Mouse (Mus musculus) myocyte (in vitro differentiated cells): ENCODE data around the gene Trappc6b. TPM values are rescaled to one million over a fixed set of nuclear protein-coding genes. Genes with fewer than 3 reads are reported as not detected.

ENCODE experiments used
- H3K27me3 ChIP-seq: one replicate; pipeline ENCODE4 v1.6.1; 2011; ENCODE audit not compliant: control insufficient read depth, insufficient read depth, insufficient read length
- H3K36me3 ChIP-seq: one replicate; pipeline ENCODE4 v1.6.1; 2011; ENCODE audit not compliant: control insufficient read depth, insufficient read depth
- H3K4me2 ChIP-seq: one replicate; pipeline ENCODE4 v1.6.1; 2011; ENCODE audit warnings: low read depth, control low read depth
- H3K4me3 ChIP-seq: one replicate; pipeline ENCODE4 v1.5.1; 2011; ENCODE audit warnings: mild to moderate bottlenecking, control low read depth, moderate library complexity
- H3K79me2 ChIP-seq: one replicate; pipeline ENCODE4 v1.6.1; 2011; ENCODE audit not compliant: control insufficient read depth, insufficient read depth
- H3ac ChIP-seq: one replicate; pipeline ENCODE4 v1.6.1; 2011; ENCODE audit not compliant: control insufficient read depth, insufficient read length
- CEBPB ChIP-seq: IDR thresholded peaks from 2 replicates; pipeline ENCODE4 v1.6.1; 2011; ENCODE audit warnings: mild to moderate bottlenecking, moderate library complexity; ENCODE audit not compliant: poor library complexity, insufficient read depth, severe bottlenecking
- E2F4 ChIP-seq: IDR thresholded peaks from one replicate; pipeline ENCODE4 v1.6.1; 2011; ENCODE audit warnings: mild to moderate bottlenecking, control low read depth, moderate library complexity; ENCODE audit not compliant: insufficient read depth
- MAX ChIP-seq: IDR thresholded peaks from one replicate; pipeline ENCODE4 v1.6.1; 2011; ENCODE audit warnings: low read depth, mild to moderate bottlenecking, control low read depth
- MYOD1 ChIP-seq, 3 experiments: IDR thresholded peaks; one replicate each; pipeline ENCODE4 v1.6.1; 2011; ENCODE audit warnings: control low read depth in 2 of 3, low read depth in 2 of 3, mild to moderate bottlenecking in 2 of 3, moderate library complexity in 1 of 3; ENCODE audit not compliant: insufficient read length in 2 of 3, control insufficient read depth in 1 of 3
- MYOG ChIP-seq, 3 experiments: IDR thresholded peaks; one replicate each; pipeline ENCODE4 v1.6.1; 2011; ENCODE audit warnings: control low read depth in 2 of 3, low read depth in 2 of 3, mild to moderate bottlenecking in 2 of 3; ENCODE audit not compliant: insufficient read length in 2 of 3, control insufficient read depth in 1 of 3, insufficient read depth in 1 of 3
- POLR2A ChIP-seq: IDR thresholded peaks from one replicate; pipeline ENCODE4 v1.6.1; 2011; ENCODE audit warnings: low read depth, mild to moderate bottlenecking, control low read depth, moderate library complexity; ENCODE audit not compliant: insufficient read length
- POLR2AphosphoS2 ChIP-seq: IDR thresholded peaks from one replicate; pipeline ENCODE4 v1.6.1; 2011; ENCODE audit warnings: low read depth, control low read depth; ENCODE audit not compliant: insufficient read length
- REST ChIP-seq: IDR thresholded peaks from one replicate; pipeline ENCODE4 v1.6.1; 2011; ENCODE audit warnings: mild to moderate bottlenecking, control low read depth, moderate library complexity; ENCODE audit not compliant: insufficient read depth, insufficient read length
- SRF ChIP-seq: IDR thresholded peaks from one replicate; pipeline ENCODE4 v1.6.1; 2011; ENCODE audit warnings: low read depth; ENCODE audit not compliant: control insufficient read depth, insufficient read length
- TCF12 ChIP-seq: IDR thresholded peaks from one replicate; pipeline ENCODE4 v1.6.1; 2011; ENCODE audit warnings: mild to moderate bottlenecking, control low read depth; ENCODE audit not compliant: poor library complexity, insufficient read depth, severe bottlenecking
- TCF3 ChIP-seq: IDR thresholded peaks from one replicate; pipeline ENCODE4 v1.6.1; 2011; ENCODE audit warnings: low read depth, control low read depth; ENCODE audit not compliant: insufficient read length
- USF1 ChIP-seq: IDR thresholded peaks from one replicate; pipeline ENCODE4 v1.6.1; 2011; ENCODE audit warnings: low read depth, mild to moderate bottlenecking, control low read depth, moderate library complexity
- polyA plus RNA-seq: library from polyadenylated mRNA; unstranded; fragments of >200 nt; fragmentation: generic; extraction: Trizol; gene quantifications from one replicate; pipeline ENCODE4 v1.2.1, GENCODE M21; 2012; ENCODE audit warnings: missing spikeins

Gene Trappc6b
- polyA plus RNA-seq, 1 experiment, result 52.0 TPM

DNA sequence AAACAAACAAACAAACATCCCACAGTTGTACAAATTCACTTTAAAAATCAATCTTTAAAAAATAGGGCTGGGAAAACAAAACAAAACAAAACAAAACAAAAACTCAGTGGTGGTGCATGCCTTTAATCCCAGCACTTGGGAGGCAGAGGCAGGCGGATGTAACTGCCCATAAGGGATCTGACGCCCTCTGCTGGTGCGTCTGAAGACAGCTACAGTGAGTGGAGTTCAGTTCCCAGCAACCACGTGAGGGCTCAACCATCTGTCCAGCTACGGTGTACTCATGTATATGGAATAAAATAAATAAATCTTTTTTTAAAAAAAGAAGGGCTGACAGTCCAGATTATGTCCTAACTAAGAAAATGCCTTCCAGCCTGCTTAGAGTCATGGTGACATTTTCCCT lies 29.2 kb downstream of the Trappc6b start:
- TF ChIP-seq MAX, result no peak
- TF ChIP-seq MYOD1 (IDR thresholded peaks at IDR 0.05; ENCODE audit: control insufficient read depth in 1 of 3, insufficient read length in 2 of 3, low read depth in 2 of 3), result no peak
- no peak for TF ChIP-seq POLR2AphosphoS2
- Histone ChIP-seq H3ac (no peak overlapping the region), H3K4me3 (no peak overlapping the region), H3K79me2 (no peaks in the 10 kb centered on the region), H3K4me2 (no peak overlapping the region), H3K36me3 (no peaks in the 10 kb centered on the region), H3K27me3 (no peaks in the 10 kb centered on the region)

DNA sequence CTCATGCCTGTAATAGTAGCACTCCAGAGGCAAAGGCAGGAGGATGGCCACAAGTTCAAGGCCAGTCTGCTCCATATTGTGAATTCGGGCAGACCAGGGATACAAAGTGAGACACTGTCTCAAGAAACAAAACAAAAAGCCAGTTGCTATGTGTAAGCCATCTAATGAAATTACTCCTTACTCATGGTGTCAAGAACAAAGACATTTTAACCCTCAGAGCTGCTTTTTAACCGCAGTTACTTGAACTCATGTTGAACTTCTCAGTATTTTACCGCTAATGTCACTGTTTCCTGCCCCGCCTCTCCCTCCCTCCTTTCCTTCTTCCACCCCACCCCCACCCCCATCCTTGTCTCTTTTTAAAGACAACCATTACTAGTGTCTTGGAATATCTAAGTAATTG lies 40.0 kb downstream of the Trappc6b start:
- Histone ChIP-seq H3K27me3 (no peaks in the 10 kb centered on the region), H3K4me3 (no peak overlapping the region), H3K4me2 (no peak overlapping the region), H3K36me3 (peaks cover 37% of the 10 kb centered on the region), H3K79me2 (no peaks in the 10 kb centered on the region), H3ac (no peak overlapping the region)
- TF ChIP-seq MAX (no peak), TCF12 (no peak), SRF (no peak), POLR2AphosphoS2 (no peak), MYOD1 (IDR thresholded peaks at IDR 0.05; ENCODE audit: control insufficient read depth in 1 of 3, insufficient read length in 2 of 3, low read depth in 2 of 3) (no peak), E2F4 (no peak), TCF3 (no peak)

DNA sequence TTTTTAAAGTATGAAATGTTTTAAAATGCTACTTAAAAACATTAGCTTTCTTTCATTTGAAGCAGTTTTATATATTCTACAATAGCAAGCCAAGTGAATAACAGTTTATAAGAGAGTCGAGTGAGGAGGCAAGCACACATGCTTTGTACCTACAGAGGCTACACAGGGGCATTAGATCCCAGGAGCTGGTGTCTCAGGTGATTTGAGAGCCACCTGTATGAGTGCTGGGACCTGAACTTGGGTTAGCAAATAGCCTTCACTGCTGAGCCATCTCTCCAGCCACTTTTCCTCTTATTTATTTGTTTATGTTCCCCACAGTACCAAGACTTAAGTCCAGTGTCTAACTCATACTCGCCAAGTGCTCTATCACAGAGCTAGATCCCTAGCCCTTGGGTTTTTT lies 41.4 kb downstream of the Trappc6b start:
- TF ChIP-seq CEBPB, result no peak
- TF ChIP-seq REST, result no peak
- TF ChIP-seq MYOD1 (IDR thresholded peaks at IDR 0.05; ENCODE audit: control insufficient read depth in 1 of 3, insufficient read length in 2 of 3, low read depth in 2 of 3), result no peak
- TF ChIP-seq POLR2A, result no peak
- TF ChIP-seq SRF, result no peak
- TF ChIP-seq MYOG (IDR thresholded peaks at IDR 0.05; ENCODE audit: control insufficient read depth in 1 of 3, insufficient read depth in 1 of 3, insufficient read length in 2 of 3, low read depth in 2 of 3), result no peak
- TF ChIP-seq E2F4, result no peak
- TF ChIP-seq USF1, result no peak
- TF ChIP-seq TCF12, result no peak
- no peak for TF ChIP-seq TCF3
- TF ChIP-seq MAX, result no peak
- TF ChIP-seq POLR2AphosphoS2, result no peak
- H3K27me3 ChIP-seq, result no peaks in the 10 kb centered on the region
- no peak overlapping the region for H3K4me3 ChIP-seq
- no peak overlapping the region for H3ac ChIP-seq
- peaks cover 37% of the 10 kb centered on the region for H3K36me3 ChIP-seq
- no peak overlapping the region for H3K4me2 ChIP-seq
- H3K79me2 ChIP-seq, result no peaks in the 10 kb centered on the region

DNA sequence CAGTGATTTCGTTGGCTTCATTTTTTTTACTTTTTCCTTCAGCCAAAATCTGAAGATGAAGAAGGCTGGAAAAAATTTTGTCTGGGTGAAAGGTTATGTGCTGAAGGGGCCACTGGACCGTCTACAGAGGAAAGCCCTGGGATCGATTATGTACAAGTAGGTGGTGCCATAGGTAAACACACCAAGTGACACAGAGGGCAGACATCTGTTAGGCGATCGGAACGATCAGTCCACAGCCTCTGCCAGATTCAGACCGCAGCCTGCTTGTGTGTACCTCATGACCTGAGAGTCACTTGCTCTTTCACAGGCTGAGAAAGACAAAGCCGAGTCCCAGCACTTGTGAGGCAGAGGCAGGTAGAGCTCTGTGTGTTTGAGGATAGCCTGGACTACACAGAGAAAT lies 43.3 kb downstream of the Trappc6b start:
- TF ChIP-seq TCF12, result no peak
- no peak for TF ChIP-seq CEBPB
- no peak for TF ChIP-seq POLR2A
- TF ChIP-seq MYOD1 (IDR thresholded peaks at IDR 0.05; ENCODE audit: control insufficient read depth in 1 of 3, insufficient read length in 2 of 3, low read depth in 2 of 3), result no peak
- H3K27me3 ChIP-seq, result no peaks in the 10 kb centered on the region
- no peak overlapping the region for H3K4me2 ChIP-seq
- no peak overlapping the region for H3K4me3 ChIP-seq
- H3K79me2 ChIP-seq, result peaks cover 9% of the 10 kb centered on the region
- H3K36me3 ChIP-seq, result peaks cover 34% of the 10 kb centered on the region
- no peak overlapping the region for H3ac ChIP-seq

DNA sequence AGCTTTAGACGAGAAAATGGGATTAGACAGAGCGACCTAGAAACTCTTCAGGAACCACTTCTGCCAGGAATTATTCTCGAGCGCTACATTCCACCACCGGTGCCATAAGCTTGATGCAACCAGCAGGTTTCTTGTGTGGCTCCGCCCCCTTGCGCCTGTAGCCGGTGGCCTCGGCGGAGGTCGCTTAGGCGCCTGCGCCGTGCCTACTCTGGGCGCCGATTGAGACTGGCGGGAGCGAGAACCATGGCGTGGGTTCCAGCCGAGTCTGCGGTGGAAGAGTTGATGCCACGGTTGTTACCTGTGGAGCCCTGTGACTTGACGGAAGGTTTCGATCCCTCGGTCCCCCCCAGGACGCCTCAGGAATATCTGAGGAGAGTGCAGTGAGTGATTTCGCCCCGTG lies 48.0 kb downstream of the Trappc6b start, which contains the start of gene Gemin2:
Gene Gemin2, plus strand, starts transcription at position 160 of the 400 bp plus-strand sequence.
- Histone ChIP-seq H3K27me3 (no peaks in the 10 kb centered on the region), H3K4me2 (peak within 1 kb of the TSS; percentile 87), H3K4me3 (peak within 1 kb of the TSS; percentile 50), H3K36me3 (peaks cover 12% of the 10 kb centered on the region), H3ac (peak within 1 kb of the TSS; percentile 80), H3K79me2 (peaks cover 38% of the 10 kb centered on the region)
- TF ChIP-seq USF1, result no peak
- TF ChIP-seq MAX, result no peak
- peak; percentile 97 for TF ChIP-seq POLR2AphosphoS2
- peak; percentile 93 for TF ChIP-seq POLR2A
- peak; percentile 50; the same call in 1 of the 2 replicates for TF ChIP-seq CEBPB
- no peak for TF ChIP-seq E2F4

DNA sequence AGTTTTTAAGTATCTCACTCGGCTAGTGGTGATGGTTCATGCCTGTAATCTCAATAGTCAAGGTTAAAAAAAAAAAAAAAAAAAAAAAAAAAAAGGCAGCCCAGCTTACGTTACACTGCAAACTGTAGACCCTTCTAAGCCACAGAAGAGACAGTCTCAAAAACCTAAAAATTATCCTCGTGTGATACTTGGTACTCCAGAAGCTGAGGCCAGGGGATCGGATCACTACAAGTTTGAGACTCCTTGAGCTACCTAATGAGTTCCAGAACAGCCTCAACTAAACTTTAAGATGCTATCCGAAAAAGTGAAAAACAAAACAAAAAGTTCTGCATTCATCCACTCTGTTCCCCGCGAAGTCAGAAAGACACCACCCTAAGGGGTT lies 48.6 kb downstream of the Trappc6b start:
- Histone ChIP-seq H3K27me3 (no peaks in the 10 kb centered on the region), H3ac (peak overlapping the region; percentile 24), H3K4me3 (peak overlapping the region; percentile 50), H3K36me3 (peaks cover 7% of the 10 kb centered on the region), H3K4me2 (peak overlapping the region; percentile 87), H3K79me2 (peaks cover 38% of the 10 kb centered on the region)
- no peak for TF ChIP-seq CEBPB
- no peak for TF ChIP-seq MAX
- TF ChIP-seq TCF3, result no peak
- no peak for TF ChIP-seq POLR2A
- no peak for TF ChIP-seq MYOD1 (IDR thresholded peaks at IDR 0.05; ENCODE audit: control insufficient read depth in 1 of 3, insufficient read length in 2 of 3, low read depth in 2 of 3)
- no peak for TF ChIP-seq REST
